Mouse (Mus musculus): ENCODE data around the gene Hnrnpul1. TPM values are rescaled to one million over a fixed set of nuclear protein-coding genes. Genes with fewer than 3 reads are reported as not detected.
A peak's percentile ranks its signal among the peaks of the same experiment; 100 is the strongest.
"Not testable (repeated sequence)": the region's sequence is repeated elsewhere in the genome, so short reads cannot be mapped to it uniquely, and the experiment has no call there.

Hnrnpul1 gene
- total RNA-seq, 1 experiment from 2014 or later = 137 TPM

- peak; percentile 49 to 51 for ATAC-seq (replicated peaks in 1 of 2; ENCODE audit: insufficient read depth in 1 of 2, low FRiP score in 2 of 2, low TSS enrichment in 1 of 2, low read depth in 1 of 2, poor library complexity in 2 of 2, severe bottlenecking in 2 of 2)
These were observed 23.1 kb downstream of the Hnrnpul1 start for GRCm38 (mm10) chr7:25731294-25732055.

GRCm38 (mm10) chr7:25729862-25730261 lies 24.7 kb downstream of the Hnrnpul1 start:
- no peak for ATAC-seq (replicated peaks in 1 of 2; ENCODE audit: insufficient read depth in 1 of 2, low FRiP score in 2 of 2, low TSS enrichment in 1 of 2, low read depth in 1 of 2, poor library complexity in 2 of 2, severe bottlenecking in 2 of 2)

GRCm38 (mm10) chr7:25729396-25729795 lies 25.2 kb downstream of the Hnrnpul1 start:
- ATAC-seq (replicated peaks in 1 of 2; ENCODE audit: insufficient read depth in 1 of 2, low FRiP score in 2 of 2, low TSS enrichment in 1 of 2, low read depth in 1 of 2, poor library complexity in 2 of 2, severe bottlenecking in 2 of 2) = peak in 1 of 2 experiments; percentile 44; a peak in 2 of 4 replicates

- no peak for ATAC-seq (replicated peaks in 1 of 2; ENCODE audit: insufficient read depth in 1 of 2, low FRiP score in 2 of 2, low TSS enrichment in 1 of 2, low read depth in 1 of 2, poor library complexity in 2 of 2, severe bottlenecking in 2 of 2)
These were observed 26.8 kb downstream of the Hnrnpul1 start for GRCm38 (mm10) chr7:25727800-25728199.

GRCm38 (mm10) chr7:25725886-25726285 lies 28.7 kb downstream of the Hnrnpul1 start:
- ATAC-seq (replicated peaks in 1 of 2; ENCODE audit: insufficient read depth in 1 of 2, low FRiP score in 2 of 2, low TSS enrichment in 1 of 2, low read depth in 1 of 2, poor library complexity in 2 of 2, severe bottlenecking in 2 of 2) = no peak

GRCm38 (mm10) chr7:25721776-25722175 lies 32.8 kb downstream of the Hnrnpul1 start:
- ATAC-seq (replicated peaks in 1 of 2; ENCODE audit: insufficient read depth in 1 of 2, low FRiP score in 2 of 2, low TSS enrichment in 1 of 2, low read depth in 1 of 2, poor library complexity in 2 of 2, severe bottlenecking in 2 of 2) = not testable (repeated sequence)

GRCm38 (mm10) chr7:25720760-25721159 lies 33.8 kb downstream of the Hnrnpul1 start:
- no peak for ATAC-seq (replicated peaks in 1 of 2; ENCODE audit: insufficient read depth in 1 of 2, low FRiP score in 2 of 2, low TSS enrichment in 1 of 2, low read depth in 1 of 2, poor library complexity in 2 of 2, severe bottlenecking in 2 of 2)

GRCm38 (mm10) chr7:25719761-25720610 lies 34.6 kb downstream of the Hnrnpul1 start:
- no peak for ATAC-seq (replicated peaks in 1 of 2; ENCODE audit: insufficient read depth in 1 of 2, low FRiP score in 2 of 2, low TSS enrichment in 1 of 2, low read depth in 1 of 2, poor library complexity in 2 of 2, severe bottlenecking in 2 of 2)

- ATAC-seq (replicated peaks in 1 of 2; ENCODE audit: insufficient read depth in 1 of 2, low FRiP score in 2 of 2, low TSS enrichment in 1 of 2, low read depth in 1 of 2, poor library complexity in 2 of 2, severe bottlenecking in 2 of 2) = peak; percentile 80 to 84
These were observed 35.7 kb downstream of the Hnrnpul1 start, which contains the start of gene Ccdc97 for GRCm38 (mm10) chr7:25718788-25719417. Gene Ccdc97 (minus strand): TSS chr7:25719088.

- no peak for ATAC-seq (replicated peaks in 1 of 2; ENCODE audit: insufficient read depth in 1 of 2, low FRiP score in 2 of 2, low TSS enrichment in 1 of 2, low read depth in 1 of 2, poor library complexity in 2 of 2, severe bottlenecking in 2 of 2)
These were observed 37.1 kb downstream of the Hnrnpul1 start for GRCm38 (mm10) chr7:25717478-25717877.

GRCm38 (mm10) chr7:25715731-25716271 lies 38.8 kb downstream of the Hnrnpul1 start:
- no peak for ATAC-seq (replicated peaks in 1 of 2; ENCODE audit: insufficient read depth in 1 of 2, low FRiP score in 2 of 2, low TSS enrichment in 1 of 2, low read depth in 1 of 2, poor library complexity in 2 of 2, severe bottlenecking in 2 of 2)

GRCm38 (mm10) chr7:25714581-25714980 lies 40.0 kb downstream of the Hnrnpul1 start:
- ATAC-seq (replicated peaks in 1 of 2; ENCODE audit: insufficient read depth in 1 of 2, low FRiP score in 2 of 2, low TSS enrichment in 1 of 2, low read depth in 1 of 2, poor library complexity in 2 of 2, severe bottlenecking in 2 of 2) = no peak

- no peak for ATAC-seq (replicated peaks in 1 of 2; ENCODE audit: insufficient read depth in 1 of 2, low FRiP score in 2 of 2, low TSS enrichment in 1 of 2, low read depth in 1 of 2, poor library complexity in 2 of 2, severe bottlenecking in 2 of 2)
These were observed 41.8 kb downstream of the Hnrnpul1 start for GRCm38 (mm10) chr7:25712801-25713200.

- ATAC-seq (replicated peaks in 1 of 2; ENCODE audit: insufficient read depth in 1 of 2, low FRiP score in 2 of 2, low TSS enrichment in 1 of 2, low read depth in 1 of 2, poor library complexity in 2 of 2, severe bottlenecking in 2 of 2) = peak; percentile 22 to 23; a peak in 2 of 4 replicates
These were observed 42.8 kb downstream of the Hnrnpul1 start for GRCm38 (mm10) chr7:25711731-25712197.

GRCm38 (mm10) chr7:25711165-25711564 lies 43.4 kb downstream of the Hnrnpul1 start:
- ATAC-seq (replicated peaks in 1 of 2; ENCODE audit: insufficient read depth in 1 of 2, low FRiP score in 2 of 2, low TSS enrichment in 1 of 2, low read depth in 1 of 2, poor library complexity in 2 of 2, severe bottlenecking in 2 of 2) = no peak

- no peak for ATAC-seq (replicated peaks in 1 of 2; ENCODE audit: insufficient read depth in 1 of 2, low FRiP score in 2 of 2, low TSS enrichment in 1 of 2, low read depth in 1 of 2, poor library complexity in 2 of 2, severe bottlenecking in 2 of 2)
These were observed 43.9 kb downstream of the Hnrnpul1 start for GRCm38 (mm10) chr7:25710519-25711130.

- ATAC-seq (replicated peaks in 1 of 2; ENCODE audit: insufficient read depth in 1 of 2, low FRiP score in 2 of 2, low TSS enrichment in 1 of 2, low read depth in 1 of 2, poor library complexity in 2 of 2, severe bottlenecking in 2 of 2) = peak; percentile 18 to 19; a peak in 3 of 4 replicates
These were observed 44.6 kb downstream of the Hnrnpul1 start for GRCm38 (mm10) chr7:25709961-25710360.
